Mouse (Mus musculus) spleen, postnatal 14 days (tissue): ENCODE data around the gene Slc15a1.
A peak's percentile ranks its signal among the peaks of the same experiment; 100 is the strongest.

ENCODE experiments used
- DNase-seq, 2 experiments: peaks; one replicate each; pipeline ENCODE4 v3.0.0; 2021 to 2022; ENCODE audit warnings: low spot score in 2 of 2

Slc15a1 gene

GRCm38 (mm10) chr14:121492328-121492727 is 12.7 kb downstream of the Slc15a1 start:
- DNase-seq, result no peak

DNA sequence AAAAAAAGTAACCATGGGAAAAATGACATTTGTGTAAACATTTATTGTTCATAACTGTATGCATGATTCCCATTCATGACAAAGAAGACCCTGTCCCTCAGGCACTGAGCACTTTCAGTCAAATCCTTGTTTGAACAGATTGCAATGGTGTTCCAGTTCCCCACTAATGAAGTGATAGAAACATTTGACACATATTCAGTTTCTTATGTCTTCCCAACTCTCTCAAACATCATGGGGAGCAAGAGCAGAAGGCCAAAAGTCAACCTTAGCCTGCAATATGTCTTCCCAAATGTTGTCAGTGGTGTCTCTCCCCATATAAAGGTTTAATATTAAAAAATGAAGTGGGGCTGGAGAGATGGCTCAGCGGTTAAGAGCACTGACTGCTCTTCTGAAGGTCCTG is 19.3 kb downstream of the Slc15a1 start:
- no peak for DNase-seq

DNA sequence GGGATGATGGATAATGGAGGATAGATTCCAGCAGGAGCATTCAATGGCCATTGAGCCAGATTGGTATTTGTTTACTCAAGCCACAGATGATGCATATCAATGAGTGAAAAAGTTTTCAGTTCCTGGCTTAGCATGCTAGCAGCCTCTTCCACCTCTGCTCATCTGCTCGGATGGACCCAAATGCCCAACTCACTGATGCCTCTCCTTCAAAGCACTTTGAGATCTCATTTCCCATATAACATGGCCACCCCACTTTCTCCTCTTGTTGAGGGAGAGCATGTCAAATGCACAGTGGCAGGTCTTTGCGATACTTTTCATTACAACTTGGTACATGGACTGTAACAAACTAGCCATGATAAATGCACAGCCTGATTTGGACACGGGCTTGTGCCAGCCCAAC is 20.6 kb downstream of the Slc15a1 start:
- DNase-seq, result no peak

GRCm38 (mm10) chr14:121482181-121482580 is 22.9 kb downstream of the Slc15a1 start:
- DNase-seq, result no peak

DNA sequence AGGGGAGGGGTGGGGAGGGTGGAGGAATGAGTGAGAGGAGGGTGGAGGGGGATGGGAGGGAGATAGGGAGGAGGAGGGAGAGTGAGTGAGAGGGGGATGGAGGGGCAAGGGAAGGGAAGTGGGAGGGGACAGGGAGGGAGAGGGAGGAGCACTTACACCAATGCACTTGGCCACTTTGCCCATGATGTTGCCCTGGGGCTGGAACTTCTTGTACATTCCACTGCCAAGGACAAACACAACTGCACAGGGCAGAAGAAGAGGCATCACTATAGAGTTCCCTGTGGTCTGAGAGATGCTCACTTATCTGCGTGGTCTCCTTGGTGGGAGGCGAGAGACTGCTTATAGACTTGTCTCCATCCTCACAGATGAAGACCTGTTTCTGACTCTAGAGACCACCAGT is 23.5 kb downstream of the Slc15a1 start:
- no peak for DNase-seq

DNA sequence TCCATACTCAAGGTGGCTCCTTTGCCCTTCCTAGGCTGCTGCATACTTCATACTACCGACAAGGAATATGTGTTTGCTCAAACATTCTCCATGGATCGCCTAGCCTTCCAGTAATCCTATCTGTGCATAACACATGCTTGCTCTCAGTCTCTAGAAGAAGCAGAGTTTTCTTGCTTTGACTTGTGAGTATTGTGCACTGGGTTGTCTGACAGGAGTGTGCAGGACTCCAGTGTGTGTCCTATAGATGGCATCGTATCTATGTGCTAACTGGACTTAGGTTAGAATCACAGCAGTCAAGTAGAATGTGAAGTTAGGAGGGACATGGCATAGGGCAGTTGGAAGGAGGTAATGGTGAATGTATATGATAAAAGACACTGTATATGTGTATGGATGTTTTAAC is 26.0 kb downstream of the Slc15a1 start:
- DNase-seq, result no peak

- DNase-seq, result no peak
Measured at GRCm38 (mm10) chr14:121477925-121478693, 26.9 kb downstream of the Slc15a1 start.

DNA sequence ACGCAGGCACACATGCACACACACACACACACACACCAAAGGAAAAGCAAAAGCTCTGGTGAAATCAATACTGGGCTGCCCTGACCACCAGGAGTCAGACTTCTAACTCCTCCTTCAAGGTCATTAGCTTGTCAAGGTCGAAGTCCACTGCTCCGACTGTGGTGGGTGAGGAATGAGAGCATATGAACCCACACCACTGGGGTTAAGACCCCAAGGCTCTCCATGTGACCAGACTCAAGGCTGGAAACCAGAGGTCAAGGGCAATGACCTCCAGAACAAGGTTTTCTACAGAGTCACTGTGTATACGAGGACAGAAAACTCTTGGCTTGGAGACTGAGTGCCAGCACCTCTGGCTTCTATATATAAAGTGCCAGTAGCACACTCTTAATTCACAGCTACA is 31.2 kb downstream of the Slc15a1 start:
- DNase-seq, result no peak

DNA sequence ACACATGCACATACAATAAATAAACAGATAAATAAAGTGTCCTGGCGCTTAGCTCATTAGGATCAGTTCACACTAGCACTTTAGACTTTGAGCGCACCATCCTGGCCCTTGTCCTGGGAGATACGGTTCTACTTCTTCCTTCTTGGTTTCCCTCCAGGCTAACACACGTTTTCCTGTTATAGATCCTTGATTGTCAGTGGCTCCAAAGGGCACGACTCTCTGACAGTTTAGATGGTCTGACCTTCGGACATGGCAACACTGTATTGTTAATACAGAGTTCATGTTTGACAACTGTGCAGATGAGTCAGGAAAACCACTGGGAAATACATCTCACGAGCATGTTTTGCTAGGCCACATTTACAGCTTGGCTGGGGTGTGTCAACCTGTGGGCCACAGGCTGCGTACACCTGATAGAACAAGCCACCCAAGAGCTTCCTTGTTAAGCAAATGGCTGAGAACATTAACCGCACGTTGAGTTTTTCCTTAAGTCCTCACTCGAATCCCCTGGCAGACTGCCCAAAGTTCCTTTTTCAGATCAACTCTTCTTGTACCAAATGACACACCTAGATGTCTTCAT is 33.4 kb downstream of the Slc15a1 start:
- DNase-seq, result no peak

- no peak for DNase-seq
Measured at GRCm38 (mm10) chr14:121469601-121470000, 35.5 kb downstream of the Slc15a1 start.

- no peak for DNase-seq
Measured at GRCm38 (mm10) chr14:121467646-121468045, 37.4 kb downstream of the Slc15a1 start.

GRCm38 (mm10) chr14:121466501-121466900 is 38.6 kb downstream of the Slc15a1 start:
- no peak for DNase-seq

DNA sequence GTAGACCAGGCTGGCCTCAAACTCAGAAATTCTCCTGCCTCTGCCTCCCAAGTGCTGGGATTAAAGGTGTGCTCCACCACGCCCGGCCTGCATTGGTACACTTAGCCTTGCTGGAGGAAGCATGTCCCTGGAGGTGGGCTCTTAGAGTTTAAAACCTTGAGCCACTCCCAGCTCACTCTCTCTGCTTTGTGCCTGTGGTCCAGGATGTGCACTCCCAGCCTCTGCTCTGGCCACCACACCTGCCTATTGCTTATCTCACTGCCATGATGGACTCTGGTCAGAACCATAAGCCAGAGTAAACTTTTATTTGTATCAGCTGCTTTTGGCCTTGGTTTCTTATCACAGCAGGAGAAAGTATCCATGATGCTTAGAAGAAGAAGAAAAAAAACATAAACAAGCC is 40.7 kb downstream of the Slc15a1 start:
- no peak for DNase-seq

DNA sequence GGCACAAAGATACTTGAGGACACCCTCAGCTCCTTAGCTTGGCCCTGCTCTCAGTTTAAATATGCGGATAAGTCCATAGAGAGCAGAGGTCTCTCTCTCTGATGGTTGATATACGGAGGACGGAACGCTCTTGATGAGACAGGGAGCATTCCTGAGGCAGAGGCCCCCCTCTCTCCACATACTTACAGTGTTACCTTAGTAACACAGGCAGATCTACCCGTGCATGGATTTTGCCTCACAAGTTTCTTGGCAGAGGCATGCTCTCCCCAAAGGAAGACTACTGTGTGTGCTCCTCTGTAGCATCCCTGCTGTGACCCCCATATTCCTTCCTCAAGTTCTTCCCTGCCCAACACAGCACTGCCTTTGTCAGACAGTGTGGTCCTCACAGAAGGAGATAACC is 42.3 kb downstream of the Slc15a1 start:
- no peak for DNase-seq

GRCm38 (mm10) chr14:121460966-121461365 is 44.1 kb downstream of the Slc15a1 start:
- no peak for DNase-seq

- DNase-seq, result no peak
Measured at GRCm38 (mm10) chr14:121458521-121458920, 46.5 kb downstream of the Slc15a1 start.

DNA sequence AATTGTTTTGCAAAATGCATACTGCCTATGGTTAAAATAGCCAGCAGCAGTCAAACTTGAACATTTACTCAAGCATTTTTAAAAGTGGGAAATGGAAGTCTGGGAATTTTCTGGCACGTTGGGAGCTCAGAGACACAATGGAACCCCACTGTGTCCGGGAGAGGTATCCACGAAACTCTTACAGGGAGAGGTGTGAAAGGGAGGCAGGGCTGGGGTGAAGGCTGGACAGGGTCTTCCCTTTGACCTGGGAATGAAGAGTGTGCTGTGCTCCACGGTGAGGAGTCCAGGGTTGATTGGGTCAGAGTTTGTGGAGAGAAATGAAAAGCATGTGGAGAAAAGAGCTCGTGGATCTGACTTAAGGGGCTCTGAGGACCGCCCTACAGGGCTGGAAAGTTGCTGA is 47.5 kb downstream of the Slc15a1 start:
- DNase-seq, result no peak

GRCm38 (mm10) chr14:121456416-121457285 is 48.4 kb downstream of the Slc15a1 start:
- no peak for DNase-seq

DNA sequence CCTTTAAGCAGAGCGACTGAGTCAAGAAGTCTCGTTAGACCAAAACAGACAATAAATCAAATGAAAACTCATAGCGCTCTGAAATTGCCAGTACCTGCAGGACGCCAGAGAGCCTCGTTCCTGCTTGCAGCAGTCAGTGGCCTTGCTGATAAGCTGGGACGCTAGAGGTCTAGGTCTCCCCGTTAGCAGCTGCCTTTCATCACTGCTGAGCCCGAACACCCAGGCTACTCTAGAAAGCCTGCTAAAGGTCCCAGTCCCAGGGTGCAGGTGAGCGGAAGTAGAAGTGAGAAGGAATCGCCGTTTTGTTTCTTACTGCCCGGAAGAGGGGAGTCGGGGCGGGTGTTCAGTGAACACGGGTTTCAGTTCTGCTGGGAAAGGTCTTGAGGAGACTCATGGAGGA is 49.1 kb downstream of the Slc15a1 start:
- DNase-seq, result no peak

- DNase-seq, result peak in 1 of 2 experiments; percentile 49
Measured at GRCm38 (mm10) chr14:121455527-121455926, 49.5 kb downstream of the Slc15a1 start.

GRCm38 (mm10) chr14:121453130-121453529 is 51.9 kb downstream of the Slc15a1 start:
- no peak for DNase-seq

DNA sequence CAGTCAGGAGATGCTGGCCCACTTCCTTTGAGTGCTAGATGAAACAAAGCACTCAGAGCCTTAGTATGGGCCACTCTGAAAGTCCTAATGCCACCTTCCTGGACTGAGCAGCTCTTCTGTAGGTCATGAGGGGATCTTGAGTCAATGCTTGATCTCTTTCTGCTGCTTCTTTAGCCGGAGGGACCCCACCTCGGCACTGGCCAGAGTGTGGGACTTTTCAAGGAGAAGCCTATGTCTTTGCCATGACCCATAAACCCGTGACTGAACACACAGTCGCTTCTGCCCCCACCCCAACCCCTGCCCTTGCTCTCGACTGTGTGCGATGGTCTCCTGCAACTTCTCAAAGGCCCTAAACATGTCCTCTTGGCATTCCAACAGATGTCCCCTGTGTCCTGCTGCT is 52.8 kb downstream of the Slc15a1 start:
- no peak for DNase-seq
